Mouse (Mus musculus): ENCODE data around the gene Slc12a8.

Slc12a8 gene

GRCm38 (mm10) chr16:33537499-33538225, 20.5 kb downstream of the Slc12a8 start:
- no peak for DNase-seq (ENCODE audit: low read depth, low spot score)

GRCm38 (mm10) chr16:33544346-33544745, 27.2 kb downstream of the Slc12a8 start:
- no peak for DNase-seq (ENCODE audit: low read depth, low spot score)

- no peak for DNase-seq (ENCODE audit: low read depth, low spot score)
Observed at GRCm38 (mm10) chr16:33545530-33545929, 28.4 kb downstream of the Slc12a8 start.

- DNase-seq (ENCODE audit: low read depth, low spot score), result no peak
Observed at GRCm38 (mm10) chr16:33553689-33554342, 36.7 kb downstream of the Slc12a8 start.

- no peak for DNase-seq (ENCODE audit: low read depth, low spot score)
Observed at GRCm38 (mm10) chr16:33558121-33558520, 41.0 kb downstream of the Slc12a8 start.

GRCm38 (mm10) chr16:33560281-33560680, 43.2 kb downstream of the Slc12a8 start:
- DNase-seq (ENCODE audit: low read depth, low spot score), result peak; percentile 53

- no peak for DNase-seq (ENCODE audit: low read depth, low spot score)
Observed at GRCm38 (mm10) chr16:33561308-33562009, 44.3 kb downstream of the Slc12a8 start.

GRCm38 (mm10) chr16:33562874-33563537, 45.9 kb downstream of the Slc12a8 start:
- DNase-seq (ENCODE audit: low read depth, low spot score), result no peak

GRCm38 (mm10) chr16:33563538-33564013, 46.4 kb downstream of the Slc12a8 start:
- no peak for DNase-seq (ENCODE audit: low read depth, low spot score)

- DNase-seq (ENCODE audit: low read depth, low spot score), result no peak
Observed at GRCm38 (mm10) chr16:33566467-33566866, 49.3 kb downstream of the Slc12a8 start.

GRCm38 (mm10) chr16:33567736-33568135, 50.6 kb downstream of the Slc12a8 start:
- no peak for DNase-seq (ENCODE audit: low read depth, low spot score)

GRCm38 (mm10) chr16:33568269-33569016, 51.3 kb downstream of the Slc12a8 start:
- no peak for DNase-seq (ENCODE audit: low read depth, low spot score)

- DNase-seq (ENCODE audit: low read depth, low spot score), result no peak
Observed at GRCm38 (mm10) chr16:33572646-33573045, 55.5 kb downstream of the Slc12a8 start.

- peak; percentile 76 for DNase-seq (ENCODE audit: low read depth, low spot score)
Observed at GRCm38 (mm10) chr16:33573703-33574102, 56.6 kb downstream of the Slc12a8 start.

- DNase-seq (ENCODE audit: low read depth, low spot score), result no peak
Observed at GRCm38 (mm10) chr16:33575728-33576127, 58.6 kb downstream of the Slc12a8 start.

- DNase-seq (ENCODE audit: low read depth, low spot score), result no peak
Observed at GRCm38 (mm10) chr16:33576271-33577189, 59.4 kb downstream of the Slc12a8 start.

GRCm38 (mm10) chr16:33578462-33578861, 61.3 kb downstream of the Slc12a8 start:
- no peak for DNase-seq (ENCODE audit: low read depth, low spot score)

- no peak for DNase-seq (ENCODE audit: low read depth, low spot score)
Observed at GRCm38 (mm10) chr16:33580331-33580730, 63.2 kb downstream of the Slc12a8 start.

GRCm38 (mm10) chr16:33580736-33581241, 63.7 kb downstream of the Slc12a8 start:
- no peak for DNase-seq (ENCODE audit: low read depth, low spot score)

- DNase-seq (ENCODE audit: low read depth, low spot score), result no peak
Observed at GRCm38 (mm10) chr16:33581661-33582099, 64.6 kb downstream of the Slc12a8 start.

All from CD4-positive helper T cell, adult 2 months (primary cell).